Mouse (Mus musculus): ENCODE measurements around the gene Methig1.
"Not testable (repeated sequence)": the region's sequence is repeated elsewhere in the genome, so short reads cannot be mapped to it uniquely, and the experiment has no call there.

Methig1 gene

GRCm38 (mm10) chr15:100395561-100395960 lies 42.6 kb downstream of the Methig1 start:
- no peak for DNase-seq (ENCODE audit: low spot score)

DNA sequence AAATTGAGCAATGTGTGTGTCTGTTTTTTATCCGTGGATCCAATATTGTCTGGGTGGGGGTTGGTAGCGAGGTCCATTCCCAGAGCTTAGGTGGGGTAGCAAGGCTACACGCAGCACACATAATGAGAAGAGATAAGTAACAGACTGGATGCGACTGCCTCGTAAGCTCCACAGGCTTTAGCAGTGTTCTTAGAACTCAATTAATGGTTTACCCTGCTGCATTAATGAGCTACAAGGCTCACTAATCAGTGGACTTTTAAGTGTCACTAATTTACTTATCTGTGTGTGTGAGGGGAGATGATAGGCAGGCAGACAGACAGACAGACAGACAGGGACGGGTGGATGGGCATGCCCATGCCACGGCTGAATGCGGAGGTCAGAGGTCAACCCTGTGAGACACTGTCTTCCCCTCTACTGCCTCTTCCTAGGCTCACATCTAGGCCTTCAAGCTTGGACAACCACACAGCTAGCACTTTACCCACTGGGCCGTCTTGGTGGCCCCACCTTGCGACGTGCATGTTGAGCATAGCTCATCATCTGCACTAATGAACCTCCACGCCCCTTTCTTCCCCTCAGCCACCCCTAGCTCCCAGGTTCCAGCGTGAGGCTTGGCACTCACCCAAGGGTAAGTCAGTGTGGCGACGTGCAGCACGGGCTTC lies 47.8 kb downstream of the Methig1 start:
- peak; percentile 58 for DNase-seq (ENCODE audit: low spot score)

GRCm38 (mm10) chr15:100401811-100402210 lies 48.9 kb downstream of the Methig1 start:
- no peak for DNase-seq (ENCODE audit: low spot score)

- DNase-seq (ENCODE audit: low spot score): no peak
Measured at GRCm38 (mm10) chr15:100402347-100402746, 49.4 kb downstream of the Methig1 start.

GRCm38 (mm10) chr15:100402798-100403197 lies 49.8 kb downstream of the Methig1 start:
- DNase-seq (ENCODE audit: low spot score): no peak

DNA sequence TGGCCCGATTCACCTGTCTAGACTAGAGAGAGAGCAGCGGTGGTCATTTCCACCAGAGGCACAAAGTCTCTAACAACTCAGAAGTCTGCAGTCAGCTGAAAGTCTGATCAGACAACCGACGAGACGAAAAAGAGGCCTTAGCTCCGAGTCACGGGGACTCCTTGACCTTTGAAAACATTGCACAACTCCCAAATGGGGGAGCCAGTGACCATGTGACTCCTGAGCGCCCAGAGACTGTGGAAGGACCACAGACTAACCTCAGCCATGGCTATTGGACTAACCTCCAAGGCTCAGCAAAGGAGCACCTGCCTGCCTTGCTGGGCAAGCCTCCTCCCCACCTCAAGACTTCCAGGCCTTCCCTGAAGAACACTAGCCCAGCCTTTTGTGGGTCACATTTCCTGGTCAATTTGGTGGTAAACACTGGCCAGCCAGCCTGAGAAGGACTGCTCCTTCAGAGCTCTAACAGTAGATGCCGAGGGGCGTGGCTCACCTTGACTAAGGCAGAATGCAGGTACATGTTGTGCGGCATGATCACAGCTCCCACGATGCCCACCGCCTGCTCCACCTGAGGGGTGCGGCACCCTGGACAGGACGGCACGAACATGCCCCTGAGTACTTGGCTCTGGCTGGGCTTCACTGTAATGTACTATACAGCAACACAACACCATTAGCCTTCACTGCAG lies 50.5 kb downstream of the Methig1 start:
- DNase-seq (ENCODE audit: low spot score): no peak

DNA sequence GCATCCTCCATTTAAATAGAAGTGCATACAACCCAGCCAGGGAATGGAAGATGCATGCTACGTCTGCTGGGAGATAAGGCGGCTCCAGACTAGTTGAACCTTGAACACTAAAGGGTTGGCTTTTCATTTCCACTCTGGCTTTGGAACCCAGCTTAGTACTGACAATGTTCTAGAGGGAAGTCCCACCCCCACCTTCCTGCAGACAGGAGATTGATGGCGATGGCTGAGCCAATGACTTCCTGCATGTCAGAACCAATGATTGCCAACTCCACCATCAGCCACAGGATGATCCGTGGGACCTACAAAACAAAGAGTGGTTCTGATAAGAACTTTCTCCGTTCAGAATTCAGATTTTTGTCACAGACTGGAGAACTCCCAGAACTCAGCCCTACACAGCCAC lies 53.1 kb downstream of the Methig1 start:
- DNase-seq (ENCODE audit: low spot score): no peak

DNA sequence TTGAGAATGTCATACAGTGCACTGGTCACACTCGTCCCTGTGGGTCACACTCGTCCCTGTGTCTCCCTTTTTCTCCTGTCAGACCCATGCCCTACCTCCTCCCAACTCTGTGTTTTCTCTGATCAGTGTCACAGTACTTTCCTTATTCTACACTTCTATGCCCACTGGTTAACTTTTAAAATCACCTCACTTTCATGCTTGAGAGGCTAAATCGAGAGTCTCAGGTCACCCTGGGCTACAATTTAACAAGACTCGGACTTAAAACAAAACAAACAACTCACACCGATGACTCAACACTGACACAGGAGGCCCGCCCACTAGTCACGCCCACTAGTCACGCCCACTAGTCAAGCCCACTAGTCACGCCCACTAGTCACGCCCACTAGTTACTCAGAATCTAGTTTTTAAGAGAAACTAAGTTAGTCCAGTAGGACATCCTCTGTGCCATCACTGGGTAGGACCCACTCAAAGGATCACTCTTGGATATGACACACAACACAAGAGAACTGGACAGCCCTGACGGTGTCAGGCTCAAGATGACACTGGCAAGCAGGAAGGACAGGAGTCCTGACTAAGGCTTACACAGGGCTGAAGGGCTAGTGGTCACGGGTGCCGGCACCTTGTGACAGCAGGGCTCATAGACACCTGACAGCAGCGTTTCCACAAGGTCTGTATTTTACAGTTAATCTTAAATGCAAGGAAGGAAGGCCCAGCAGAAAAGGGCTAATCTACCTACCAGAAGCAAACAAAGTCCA lies 58.1 kb downstream of the Methig1 start:
- no peak for DNase-seq (ENCODE audit: low spot score)

DNA sequence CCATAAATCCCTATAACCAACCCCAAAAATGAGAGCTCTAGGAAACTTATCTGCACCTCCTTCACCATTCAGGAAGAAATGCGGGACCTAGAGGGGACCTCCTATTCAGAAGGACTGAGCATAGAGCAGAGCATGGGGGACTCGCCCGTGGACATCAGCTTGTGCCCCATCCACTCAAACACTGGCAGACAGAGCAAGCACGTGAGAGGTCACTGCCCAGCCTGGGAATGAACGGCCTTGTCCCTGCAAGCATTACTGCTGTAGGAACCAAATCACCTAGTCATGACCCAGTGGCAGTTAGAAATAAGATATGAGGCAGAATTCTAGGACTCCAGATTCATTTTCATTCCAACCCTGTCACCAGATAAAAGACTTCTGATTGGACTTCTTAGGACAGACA lies 58.8 kb downstream of the Methig1 start:
- DNase-seq (ENCODE audit: low spot score): no peak

DNA sequence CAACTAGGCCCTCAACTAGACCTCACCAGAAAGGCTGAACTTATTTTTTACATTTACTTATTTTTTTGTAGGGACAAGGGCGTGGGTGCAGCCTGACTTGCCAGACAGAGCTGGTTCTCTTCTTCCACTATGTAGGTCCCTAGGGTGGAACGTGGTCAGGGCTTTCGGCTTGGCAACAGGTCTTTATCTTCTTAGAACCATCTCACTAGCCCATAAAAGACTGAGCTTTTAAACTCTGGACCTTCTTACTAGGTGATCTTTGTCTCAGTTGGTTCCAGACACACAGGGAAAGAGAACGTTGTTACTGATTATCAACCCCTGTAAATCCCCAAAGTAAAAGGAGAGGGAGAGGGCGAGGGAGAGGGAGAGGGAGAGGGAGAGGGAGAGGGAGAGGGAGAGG lies 60.4 kb downstream of the Methig1 start:
- DNase-seq (ENCODE audit: low spot score): peak; percentile 30

DNA sequence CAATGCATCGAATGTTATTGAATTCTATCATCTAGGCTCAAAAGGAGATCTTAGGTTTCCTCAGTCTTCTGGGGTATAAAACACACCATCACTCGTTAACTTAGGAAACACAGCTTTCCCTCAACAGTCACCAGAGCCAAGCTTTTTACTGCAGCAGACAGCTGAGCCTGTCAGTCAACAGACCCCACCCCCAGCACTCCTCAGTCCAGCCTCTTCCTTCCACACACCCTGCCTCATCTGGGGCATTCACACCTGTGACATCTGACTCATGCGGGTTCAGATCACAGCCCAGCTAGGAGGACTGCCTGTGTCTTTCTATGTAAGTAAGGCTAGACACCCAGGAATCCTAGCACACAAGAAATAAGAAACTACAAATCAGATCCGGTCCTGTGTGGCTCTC lies 61.1 kb downstream of the Methig1 start:
- no peak for DNase-seq (ENCODE audit: low spot score)

GRCm38 (mm10) chr15:100414942-100415341 lies 62.0 kb downstream of the Methig1 start:
- DNase-seq (ENCODE audit: low spot score): no peak

DNA sequence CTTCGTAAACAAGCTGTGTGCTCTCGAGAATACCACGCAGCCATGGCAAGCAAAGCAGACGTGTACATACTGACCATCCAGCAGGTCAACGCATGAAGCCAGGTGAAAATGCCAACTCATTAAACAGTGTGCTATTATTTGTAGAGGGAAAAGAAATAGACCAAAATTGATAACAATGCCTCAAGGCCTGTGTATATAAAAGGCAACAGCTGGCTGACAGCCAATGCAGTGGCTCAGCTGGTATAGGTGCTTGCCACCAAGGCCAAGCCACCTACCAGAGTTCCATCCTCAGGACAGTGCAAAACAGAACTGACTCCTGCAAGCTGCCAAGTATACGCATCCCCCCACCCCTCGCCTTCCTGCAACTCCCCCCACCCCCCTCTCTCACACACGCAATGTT lies 62.7 kb downstream of the Methig1 start:
- DNase-seq (ENCODE audit: low spot score): no peak

DNA sequence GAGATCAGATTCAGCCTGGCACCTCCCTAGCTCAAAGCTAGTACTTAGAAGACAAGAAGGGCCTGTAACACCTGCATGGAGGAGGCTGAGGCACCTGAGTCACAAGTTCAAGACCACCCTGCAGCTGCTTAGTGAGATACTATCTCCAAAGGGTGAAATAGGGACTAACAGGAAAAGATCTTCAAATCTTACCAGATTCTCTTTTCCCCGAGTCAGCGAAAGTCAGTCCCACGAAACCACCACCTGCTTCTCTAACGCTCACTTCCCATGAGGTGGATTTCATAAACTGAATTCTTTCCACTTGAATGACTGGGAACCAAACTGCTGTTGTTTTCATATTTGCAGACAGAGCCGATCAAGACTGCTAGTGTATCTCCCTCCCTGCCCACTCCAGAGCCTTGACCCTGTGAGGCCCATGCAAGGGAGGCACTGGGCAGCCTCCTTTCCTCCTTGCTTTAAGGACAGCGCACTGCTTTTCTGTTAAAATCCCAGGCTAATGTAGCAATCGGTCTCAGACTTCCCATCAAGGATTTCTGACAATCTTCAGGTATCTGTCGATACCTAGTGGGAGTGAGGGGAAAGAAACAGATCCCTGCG lies 65.0 kb downstream of the Methig1 start:
- DNase-seq (ENCODE audit: low spot score): no peak

DNA sequence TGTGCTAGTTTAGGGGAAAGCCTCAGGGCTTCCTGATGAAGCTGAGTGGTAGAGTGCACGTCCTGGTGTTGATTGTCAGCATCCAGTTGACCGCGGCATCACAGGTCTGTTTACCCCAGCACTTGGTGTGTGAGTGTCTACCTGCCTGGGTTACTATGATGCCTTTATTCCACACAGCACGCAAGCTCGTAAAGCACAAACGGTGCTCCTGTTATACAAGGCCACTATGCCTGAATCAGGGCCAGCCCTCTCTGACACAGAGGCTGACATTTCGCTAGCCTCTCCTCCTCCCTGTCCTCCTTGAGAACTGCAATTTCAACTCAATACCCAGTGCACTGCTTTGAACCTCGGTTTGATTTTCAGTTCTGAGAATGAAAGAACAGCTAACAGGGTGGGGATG lies 66.4 kb downstream of the Methig1 start:
- no peak for DNase-seq (ENCODE audit: low spot score)

GRCm38 (mm10) chr15:100419901-100420745 lies 67.2 kb downstream of the Methig1 start:
- no peak for DNase-seq (ENCODE audit: low spot score)

DNA sequence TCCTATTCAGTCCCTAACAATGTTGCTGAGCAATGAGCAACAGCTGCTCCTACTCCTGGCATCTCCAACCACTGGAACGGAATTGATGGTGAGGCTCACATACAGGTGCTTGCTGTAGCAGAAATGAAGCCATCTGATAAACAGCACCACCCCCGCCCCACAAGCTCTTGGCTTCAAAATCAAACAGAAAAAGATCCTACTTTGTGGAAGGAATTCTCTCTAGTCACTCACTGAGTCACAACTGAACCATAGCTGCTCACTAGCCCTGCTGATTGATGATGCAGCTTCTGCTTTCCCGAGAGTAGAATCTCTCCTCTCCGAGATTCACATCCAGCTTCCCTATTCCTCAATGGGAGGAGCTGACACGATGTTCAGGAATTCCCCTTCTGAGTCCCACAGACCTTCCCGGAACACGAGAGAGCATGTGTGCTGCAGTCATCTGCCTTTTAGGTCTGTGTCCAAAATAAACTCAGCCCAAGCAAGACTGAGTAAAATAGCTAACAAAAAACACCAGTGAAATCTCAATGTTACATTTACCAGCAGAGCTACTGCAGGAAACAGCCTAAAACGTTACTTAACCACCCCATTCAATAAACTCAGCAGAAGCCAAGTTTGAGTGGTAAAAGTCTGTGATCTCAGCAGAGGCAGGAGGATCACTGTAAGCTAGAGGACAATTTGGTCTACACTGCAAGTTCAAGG lies 68.3 kb downstream of the Methig1 start:
- peak; percentile 67 for DNase-seq (ENCODE audit: low spot score)

DNA sequence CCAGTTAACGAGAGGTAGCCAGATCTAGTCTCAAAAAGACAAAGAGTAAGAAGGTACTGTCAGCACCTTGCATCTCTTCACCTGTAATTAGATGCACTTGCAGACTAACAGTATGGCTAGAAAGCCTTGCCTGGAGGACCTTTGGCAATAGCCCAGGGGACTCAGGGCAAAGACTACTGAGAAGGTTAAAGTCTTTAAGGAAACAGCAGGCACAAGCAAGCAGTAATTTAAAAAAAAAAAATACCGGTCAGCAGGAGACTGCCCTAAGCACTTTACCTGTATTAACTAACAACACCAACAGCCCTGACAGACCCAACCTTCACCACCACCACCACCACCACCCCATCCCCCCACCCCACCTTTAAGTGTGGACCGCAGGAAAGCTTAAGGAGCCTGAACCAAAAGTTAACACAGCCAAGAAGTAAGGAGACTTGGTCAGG lies 68.8 kb downstream of the Methig1 start, which contains the start of gene Gm5475:
Gene Gm5475 (plus strand): TSS at position 390 of the 440 bp plus-strand sequence.
- not testable (repeated sequence) for DNase-seq (ENCODE audit: low spot score)

DNA sequence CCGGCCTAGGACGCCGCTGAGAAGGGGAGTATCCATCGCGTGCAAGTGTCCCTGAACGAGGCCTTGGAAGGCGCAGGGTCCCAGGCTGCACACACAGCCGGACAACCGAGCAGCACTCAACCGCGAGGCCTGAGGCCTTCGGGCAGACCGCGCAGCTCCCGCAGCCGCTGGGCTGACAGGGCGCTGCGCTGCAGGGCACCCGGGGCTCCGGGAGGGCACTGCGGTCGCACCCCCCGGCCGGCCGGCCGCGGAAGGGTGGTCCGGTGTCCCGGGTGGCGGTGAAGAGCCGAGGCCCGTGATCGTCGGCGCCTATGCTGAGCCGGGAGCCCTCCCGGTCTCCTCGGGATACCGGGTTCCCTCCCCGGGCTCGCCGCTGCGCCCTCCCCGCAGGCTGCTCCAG lies 69.5 kb downstream of the Methig1 start:
- DNase-seq (ENCODE audit: low spot score): peak; percentile 61

GRCm38 (mm10) chr15:100422899-100423860 lies 70.2 kb downstream of the Methig1 start:
- peak; percentile 98 for DNase-seq (ENCODE audit: low spot score)

All from MN1 (cell line).